Mouse (Mus musculus) urinary bladder, adult 2 months (tissue): ENCODE data around the gene Serinc5. TPM values are rescaled to one million over a fixed set of nuclear protein-coding genes. Genes with fewer than 3 reads are reported as not detected.
A peak's percentile ranks its signal among the peaks of the same experiment; 100 is the strongest.

Experiments used
- DNase-seq: peaks from one replicate; pipeline ENCODE4 v3.0.0; 2022; ENCODE audit warnings: low spot score
- polyA plus RNA-seq: library from polyadenylated mRNA; depleted of rRNA; stranded (reverse); fragments of >200 nt; gene quantifications from 2 replicates; pipeline ENCODE4 v1.2.3, GENCODE M21; 2012

Serinc5 gene
- polyA plus RNA-seq, 1 experiment: 44.6 TPM

DNA sequence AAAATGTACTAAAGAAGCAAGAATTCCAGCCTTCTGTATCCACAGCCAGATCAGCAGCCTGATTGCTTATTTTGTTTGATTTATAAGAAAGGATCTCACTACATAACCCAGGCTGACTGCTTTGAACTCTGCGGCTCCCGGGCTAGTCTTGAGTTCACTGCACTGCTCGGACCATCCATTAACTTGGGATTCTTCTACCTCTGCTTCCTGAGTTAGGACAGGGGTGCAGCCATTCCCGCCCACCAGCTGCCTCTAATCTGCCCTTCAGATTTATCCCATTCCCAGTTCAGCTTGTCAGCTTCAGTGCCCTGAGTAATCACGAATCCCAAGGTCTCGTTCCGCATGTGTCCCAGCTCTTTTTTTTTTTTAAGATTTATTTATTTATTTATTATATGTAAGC, 93.3 kb downstream of the Serinc5 start:
- no peak for DNase-seq

DNA sequence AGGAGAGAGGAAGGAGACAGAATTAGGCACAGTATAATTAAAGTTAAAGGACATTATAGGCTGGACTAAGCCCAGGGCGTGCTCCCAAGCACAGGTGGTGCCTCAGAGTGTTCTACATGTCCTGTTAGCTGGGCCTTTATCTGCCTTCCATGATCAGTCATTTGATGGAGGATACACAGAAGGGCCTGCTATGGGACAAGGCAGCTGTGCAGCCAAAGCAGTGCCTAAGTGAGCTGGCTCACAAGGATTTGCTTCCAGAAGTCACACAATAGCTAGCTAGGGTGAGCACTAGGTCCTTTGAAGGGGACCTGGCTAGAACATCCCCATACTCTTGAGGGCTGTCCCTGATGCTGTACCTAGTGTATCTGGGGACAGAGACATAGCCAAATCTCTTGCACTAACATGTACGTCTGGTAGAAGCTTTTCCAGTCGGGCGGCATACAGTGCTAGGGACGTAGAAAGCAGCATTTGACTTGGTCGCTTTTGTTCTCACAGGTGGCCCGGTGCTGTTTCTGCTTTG, 94.2 kb downstream of the Serinc5 start:
- no peak for DNase-seq

DNA sequence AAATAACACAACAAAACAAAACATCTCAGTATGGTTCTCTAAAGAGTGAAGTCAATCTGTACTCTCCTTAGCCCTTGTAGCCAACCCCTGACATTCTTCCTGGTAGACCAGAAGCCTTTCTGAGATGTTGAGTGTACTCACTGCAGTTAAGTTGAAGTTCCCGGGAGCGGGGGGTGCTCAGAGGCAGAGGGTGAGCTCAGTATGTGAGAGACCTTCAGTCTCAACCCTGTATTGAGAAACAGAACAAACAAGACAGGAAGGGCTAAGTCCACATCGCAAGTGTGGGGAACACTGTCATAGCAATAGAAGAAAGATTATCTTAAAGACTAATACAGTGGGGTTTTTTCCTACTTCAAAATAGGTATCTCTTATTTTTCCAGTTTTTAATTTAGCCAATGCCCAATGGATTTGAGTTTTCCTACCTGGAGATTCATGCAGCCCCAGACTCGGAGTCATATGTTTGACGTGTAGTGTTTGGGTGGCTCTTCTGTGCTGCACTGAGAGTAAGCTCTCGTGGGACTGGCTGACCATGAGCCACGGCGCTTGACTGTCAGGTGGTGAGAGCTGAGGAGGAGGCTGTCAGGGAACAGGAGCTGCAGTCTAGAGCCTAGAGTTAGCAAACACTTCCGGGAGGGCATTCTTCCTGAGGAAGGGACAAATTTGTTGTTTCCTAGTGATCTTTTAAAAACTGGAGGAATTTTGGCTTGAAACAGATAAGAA, 95.6 kb downstream of the Serinc5 start:
- DNase-seq: no peak

DNA sequence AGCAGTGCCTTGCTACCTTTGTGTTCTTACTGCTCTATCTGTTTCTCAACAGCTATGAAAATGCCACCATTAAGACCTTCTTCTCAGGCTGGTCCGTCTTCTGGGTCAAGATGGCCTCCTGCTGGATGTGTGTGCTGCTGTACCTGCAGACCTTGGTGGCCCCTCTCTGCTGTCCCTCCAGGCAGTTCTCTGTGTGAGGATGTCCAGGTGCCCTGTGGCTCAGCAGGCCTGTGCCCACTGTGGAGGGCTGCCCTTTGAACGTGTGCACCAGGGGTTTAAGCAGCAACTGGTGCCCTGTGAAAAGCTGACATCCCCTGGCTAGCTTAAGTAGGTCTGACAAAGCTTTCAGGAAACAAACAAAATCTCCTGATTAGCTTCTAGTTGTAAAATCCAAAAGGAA, 97.0 kb downstream of the Serinc5 start:
- no peak for DNase-seq

DNA sequence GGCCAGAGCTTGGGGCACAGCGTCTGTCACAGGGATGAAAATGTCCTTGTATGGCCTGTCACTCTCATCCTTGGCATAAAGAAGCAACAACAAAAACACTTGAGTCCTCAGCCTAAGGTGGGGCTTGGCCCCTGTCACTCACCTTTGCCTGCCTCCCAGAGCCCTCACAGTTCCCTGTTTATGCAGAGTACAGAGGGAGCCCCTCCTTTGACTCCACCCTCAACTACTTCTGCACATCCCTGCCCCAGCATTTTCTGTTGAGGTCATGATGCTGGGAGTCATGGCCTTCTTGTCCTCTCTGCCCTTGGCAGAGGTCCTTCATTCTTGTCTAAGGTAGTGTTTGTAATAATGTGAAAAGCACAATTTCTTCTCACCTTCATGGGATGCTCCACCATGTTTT, 97.6 kb downstream of the Serinc5 start:
- no peak for DNase-seq

DNA sequence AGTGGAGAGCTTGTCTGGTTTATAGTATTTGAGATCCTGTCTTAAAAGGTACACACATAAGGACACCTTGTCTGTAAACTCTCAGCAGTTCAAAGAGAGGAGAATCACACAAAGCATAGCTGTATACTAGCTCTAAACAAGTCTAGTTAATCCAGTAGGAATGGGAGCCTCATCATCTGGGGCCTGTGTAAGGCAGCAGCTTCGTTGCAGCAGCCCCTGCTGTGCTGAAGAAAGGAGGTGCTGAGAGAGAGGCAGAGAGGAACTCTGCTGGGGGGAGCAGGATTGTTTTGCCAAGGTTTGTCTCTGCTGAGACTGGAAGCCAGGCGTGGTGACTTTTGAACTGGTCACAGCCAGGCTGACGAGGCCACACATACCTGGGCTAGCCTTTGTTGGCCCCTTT, 98.6 kb downstream of the Serinc5 start:
- no peak for DNase-seq

DNA sequence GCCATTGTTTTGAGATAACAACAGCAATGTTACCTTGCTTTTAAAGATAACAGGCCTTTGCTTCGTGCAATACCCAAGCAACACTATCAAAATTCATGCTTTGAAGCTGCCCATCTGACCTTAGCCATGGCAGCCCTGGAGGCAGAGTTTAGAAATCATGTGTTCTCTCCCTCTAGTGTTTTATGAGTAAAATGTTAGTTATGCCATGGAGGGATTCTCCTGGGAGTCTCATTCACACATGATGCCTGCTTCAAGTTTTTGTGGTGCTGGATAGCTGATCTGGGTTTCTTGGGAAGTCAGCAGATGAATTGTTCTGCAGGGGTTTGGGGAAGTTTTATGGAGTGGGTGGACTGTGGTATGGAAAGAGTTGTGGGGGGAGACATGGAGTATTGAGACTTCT, 99.5 kb downstream of the Serinc5 start:
- DNase-seq: no peak

DNA sequence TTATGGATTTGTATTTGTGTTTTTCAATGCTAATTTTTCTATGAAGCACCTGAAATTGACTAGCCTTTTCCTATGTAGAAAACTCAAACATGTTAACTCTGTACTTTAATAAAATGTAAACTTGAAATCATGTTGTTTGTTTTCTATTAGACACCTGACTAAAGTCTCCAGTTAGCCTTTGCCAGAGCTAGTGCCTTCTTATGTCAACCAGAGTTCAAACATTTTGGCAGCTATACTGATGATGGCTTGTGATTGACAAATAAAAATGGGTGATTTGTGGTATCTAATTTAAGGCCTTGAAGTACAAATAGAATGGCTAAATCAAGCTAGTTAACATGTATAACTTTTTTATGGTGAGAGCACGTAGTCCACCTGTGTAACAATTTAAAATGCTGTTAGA, 100.9 kb downstream of the Serinc5 start:
- no peak for DNase-seq

DNA sequence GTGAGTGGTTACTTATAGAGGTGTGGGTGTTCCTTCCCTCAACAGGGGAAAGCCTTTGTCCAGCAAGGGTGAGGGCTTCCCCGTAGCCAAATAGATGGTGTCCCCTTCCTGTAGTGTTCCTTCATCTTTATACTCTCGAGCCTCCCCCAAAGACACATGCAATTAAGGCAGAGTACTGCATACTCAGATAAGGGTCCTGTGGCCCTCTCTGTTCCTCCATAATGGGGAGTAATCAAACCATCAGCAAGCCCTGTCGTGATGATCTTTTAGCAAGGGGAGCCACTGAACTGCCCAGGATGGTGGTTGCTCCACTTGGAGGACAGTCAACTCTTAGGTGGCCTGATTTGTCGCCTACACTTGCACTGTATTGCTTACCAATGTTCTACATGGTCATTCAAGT, 101.7 kb downstream of the Serinc5 start:
- DNase-seq: no peak

DNA sequence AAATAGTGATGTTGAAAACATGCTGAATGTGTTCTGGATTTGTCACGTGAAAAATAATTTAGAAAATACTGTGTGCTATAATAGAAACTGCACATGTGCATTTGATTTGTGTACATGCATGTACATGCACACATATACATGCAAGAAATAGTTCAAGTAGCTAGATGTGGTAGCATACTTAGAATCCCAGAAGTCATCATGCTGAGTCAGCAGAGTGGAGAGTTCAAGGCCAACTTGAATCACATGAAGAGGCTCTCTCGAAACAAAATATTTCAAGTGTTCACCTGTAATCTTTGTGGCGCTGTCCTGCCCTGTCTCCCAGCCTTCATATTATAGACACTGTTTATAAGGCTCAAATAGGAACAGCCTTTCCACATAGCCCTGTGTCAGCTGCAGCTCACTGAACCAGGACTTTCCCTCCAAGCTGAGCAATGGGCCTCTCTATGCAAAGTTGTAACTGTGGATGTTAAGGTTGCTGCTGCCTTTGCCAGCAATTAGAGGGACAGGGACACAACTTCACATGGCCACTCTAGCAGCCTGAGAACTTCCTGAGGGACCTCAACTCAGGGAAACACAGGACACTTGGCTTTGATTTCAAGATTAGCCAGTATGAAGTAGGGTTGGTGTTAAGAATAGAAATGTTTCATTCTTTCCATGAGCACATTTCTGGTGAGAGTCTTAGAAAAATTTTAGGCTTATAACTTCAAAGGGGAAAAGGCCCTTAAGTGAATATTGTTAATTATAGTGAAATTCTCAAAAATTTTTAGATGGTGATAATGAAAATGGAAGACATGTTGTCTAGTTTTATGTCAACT, 107.2 kb downstream of the Serinc5 start:
- no peak for DNase-seq

DNA sequence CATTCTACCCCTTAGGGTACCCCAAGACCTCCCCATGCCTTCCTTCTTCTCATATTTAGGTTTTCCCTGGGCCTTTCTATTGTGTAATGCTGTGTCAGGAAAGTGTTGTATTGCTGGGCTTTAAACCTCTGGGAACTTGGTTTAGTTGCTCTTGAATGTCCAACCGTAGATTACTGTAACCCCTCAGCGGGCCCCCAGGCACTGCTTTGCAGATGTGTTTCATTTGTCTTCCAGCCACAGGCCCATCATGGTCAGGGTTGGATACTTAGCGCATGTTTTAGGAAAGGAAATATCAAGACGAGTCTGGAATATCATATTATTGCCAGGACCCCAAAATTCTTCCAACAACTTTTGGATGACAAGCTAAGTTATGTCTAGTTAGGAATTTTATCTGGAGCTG, 110.1 kb downstream of the Serinc5 start:
- no peak for DNase-seq

DNA sequence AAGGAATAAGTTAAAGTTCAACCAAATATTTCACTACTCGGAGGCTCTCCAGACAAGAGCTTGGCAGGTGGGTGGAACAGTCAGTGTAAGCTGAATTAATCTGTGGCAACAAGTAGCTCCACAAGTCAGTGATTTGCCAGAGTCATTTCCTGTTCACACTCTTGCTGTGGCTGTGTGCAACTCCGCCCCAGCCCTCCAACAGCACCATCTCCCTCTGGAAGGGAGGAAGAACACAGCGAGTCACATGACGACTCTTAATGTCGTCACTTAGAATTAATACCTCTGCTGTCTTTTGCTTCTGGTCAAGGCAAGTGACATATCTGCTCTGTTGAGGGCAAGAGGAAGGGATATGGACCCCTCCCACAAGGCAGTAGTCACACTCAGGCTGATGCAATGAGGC, 111.5 kb downstream of the Serinc5 start:
- no peak for DNase-seq

DNA sequence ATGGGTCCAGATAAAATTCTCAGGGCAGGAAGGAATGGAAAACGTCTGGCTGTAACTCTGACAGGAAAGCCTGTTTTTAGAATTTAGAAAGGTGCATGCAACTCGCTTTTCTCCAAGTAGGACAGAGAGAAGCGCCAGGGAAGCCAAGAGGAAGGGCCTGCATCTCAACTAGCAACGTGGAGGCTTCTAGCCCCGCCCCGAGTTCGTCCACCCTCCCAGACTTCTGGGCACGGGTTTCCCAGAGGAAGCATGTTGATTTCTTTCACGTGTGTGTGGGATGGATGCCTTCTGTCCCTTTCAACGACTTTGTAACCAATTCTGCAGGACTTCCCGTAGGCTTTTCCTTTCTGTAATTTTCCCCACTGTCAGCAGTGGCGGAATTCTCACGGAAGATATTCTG, 118.9 kb downstream of the Serinc5 start:
- DNase-seq: no peak

DNA sequence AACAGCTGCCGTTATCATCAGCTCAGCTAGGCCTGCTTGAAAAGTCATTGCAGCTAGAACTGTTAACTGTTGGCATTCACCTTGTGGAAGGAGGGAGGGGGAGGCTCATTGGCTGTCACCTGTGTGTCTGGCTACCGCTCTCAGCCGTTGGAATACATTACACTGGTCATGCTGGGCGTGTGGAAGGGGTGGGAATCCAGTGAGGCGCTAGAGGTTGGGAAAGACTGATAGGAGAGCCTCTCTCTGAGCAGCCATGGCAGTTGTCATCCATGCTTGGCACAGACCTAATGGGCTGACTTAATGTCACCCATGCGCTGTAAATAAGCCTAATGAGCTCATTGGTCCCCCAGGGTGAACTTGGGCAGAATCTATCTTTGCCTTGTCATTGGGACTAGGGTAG, 120.9 kb downstream of the Serinc5 start:
- DNase-seq: no peak

DNA sequence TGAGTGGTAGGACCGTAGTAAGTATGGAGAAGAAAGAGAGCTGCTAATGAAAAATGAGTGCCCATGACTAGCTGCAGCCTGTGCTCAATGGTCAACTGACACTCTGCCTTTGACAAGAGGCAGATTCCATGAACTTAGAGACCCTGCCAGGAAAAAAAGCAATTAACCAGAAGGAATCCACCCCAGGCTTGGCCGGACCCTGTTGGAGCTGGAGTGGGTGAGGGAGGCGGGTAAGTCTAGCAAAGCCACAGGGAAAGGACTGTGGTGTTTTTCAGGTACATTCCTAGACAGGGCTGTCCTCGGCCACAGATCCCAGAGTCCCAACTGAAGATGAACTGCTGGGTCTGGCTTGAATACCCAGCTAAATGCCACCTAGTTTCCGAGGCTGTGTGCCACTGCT, 121.9 kb downstream of the Serinc5 start:
- no peak for DNase-seq

DNA sequence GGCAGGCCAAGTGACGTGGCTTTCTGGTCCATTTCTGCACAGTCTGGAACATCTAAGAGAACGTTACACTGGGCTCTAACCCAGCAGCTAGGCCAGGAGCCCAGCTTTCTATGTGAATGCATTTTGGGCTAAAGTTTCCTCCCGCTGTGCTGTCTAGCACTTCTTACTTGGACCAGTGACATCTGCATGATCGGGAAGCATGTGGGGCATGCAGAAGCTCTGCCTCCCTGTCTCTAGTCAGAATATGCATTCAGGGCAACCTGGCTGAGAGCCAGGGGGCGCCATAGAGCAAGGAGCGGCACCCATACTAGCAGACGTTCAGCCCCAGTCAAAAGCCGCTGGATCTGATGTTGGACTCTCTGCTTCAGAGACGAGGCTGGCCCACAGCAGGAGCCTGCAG, 122.4 kb downstream of the Serinc5 start:
- peak; percentile 35 for DNase-seq

DNA sequence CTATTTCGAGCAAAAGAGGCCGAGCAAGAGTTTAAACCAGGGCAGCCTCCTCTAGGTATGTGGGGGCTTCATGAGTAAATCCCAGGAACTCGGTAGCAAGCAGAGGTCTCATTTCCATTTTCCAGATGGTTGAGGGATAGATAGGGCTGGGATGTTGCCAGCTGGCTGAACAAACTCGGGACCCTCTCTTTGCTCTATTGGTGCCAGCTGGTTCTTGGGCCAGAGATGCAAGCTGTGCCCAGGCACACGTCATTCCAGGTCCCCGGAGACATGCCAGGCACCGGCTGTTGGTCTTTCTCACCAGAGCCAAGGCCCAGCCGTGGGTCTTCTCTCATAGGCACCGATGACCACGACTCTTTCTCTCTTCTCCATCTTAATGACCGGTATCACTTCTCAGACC, 122.8 kb downstream of the Serinc5 start:
- DNase-seq: no peak

DNA sequence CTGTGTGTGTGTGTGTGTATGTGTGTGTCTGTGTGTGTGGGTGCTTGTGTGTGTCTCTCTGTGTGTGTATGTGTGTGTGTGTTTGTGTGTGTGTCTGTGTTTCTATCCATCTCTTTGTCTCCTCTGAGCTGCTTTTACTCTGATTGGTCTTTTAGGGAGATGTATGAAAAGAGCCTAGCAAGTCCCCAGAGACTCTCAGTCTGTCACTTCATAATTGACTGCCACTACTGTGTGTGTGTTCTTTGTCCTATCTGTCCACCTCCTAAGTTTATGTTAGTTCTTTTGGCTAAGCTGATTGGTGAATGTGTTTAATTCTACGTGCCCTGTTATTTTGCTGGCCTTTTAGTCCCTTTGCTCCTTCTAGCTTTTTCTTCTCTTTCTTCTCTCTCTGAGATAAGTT, 124.8 kb downstream of the Serinc5 start:
- DNase-seq: no peak

DNA sequence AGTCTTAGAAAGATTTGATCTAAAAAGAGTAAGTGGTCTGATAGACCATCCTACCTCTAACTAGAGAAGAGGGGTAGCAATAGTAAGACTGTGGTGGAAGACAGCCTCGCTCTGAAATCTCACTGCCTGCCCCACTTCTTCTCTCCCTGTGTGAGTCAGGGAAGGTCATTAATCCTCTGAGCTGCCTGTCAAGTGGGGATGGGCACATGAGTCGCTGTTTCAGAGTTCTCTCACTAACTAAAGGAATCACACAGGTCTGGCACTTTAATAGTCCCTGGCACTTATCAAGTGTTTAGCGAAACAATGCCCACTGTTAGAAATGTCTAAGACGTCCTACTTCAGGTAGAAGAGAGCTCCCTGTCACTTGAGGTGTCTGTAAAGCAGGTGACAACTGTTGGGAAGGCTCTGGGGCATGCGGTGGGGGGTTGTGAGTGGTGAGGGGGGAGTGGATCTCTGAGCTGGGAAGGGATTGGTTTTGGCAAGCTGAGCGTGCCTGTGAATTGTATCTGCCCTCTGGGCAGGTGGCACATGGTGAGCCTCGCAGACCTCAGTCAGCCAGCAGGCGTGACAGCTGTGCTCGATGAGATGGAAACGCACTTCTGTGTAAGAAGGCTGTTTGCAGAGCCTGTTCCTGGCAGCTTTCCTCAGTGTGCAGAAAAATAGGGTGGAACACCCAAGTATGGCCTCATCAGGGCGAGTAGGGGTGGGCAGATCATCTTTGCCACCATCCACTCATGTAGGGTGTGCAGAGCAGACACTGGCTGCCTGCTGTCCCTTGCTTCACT, 125.8 kb downstream of the Serinc5 start:
- DNase-seq: no peak

DNA sequence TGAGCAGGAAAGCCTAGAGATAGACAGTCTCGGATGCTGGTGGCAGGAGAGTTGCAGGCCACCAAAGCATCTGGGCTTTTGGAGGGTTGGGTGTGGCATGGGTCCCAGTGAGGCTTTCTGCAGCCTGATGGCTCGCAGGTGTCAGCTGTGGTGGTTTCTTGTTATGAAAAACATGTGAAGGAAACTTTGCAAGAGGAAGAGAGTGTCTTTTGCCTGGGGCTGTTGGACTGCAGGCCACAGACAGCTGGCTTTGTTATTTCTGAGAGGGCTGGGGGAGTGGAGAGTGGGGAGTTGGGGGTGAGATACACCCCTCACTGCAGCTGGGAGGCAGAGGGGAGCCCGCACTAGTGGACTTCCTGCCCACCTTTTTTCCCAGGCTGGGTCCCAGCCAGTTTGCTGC, 127.9 kb downstream of the Serinc5 start:
- DNase-seq: no peak

DNA sequence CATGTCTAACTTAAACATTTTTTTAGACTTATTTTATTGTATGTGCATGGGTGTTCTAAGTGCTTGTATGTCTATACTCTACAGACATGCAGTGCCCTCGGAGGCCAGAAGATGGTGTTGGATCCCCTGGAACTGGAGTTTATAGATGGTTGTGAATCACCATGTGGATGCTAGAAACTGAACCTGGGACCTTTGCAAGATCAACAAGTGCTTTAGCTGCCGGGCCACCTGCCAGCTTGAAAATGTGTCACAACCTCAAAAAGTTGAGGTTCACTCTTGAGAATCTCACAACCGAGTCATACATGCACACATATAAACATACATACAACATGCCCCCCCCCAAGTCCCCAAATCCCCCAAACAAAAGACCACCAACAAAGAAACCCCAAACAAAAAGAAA, 129.0 kb downstream of the Serinc5 start:
- DNase-seq: no peak

DNA sequence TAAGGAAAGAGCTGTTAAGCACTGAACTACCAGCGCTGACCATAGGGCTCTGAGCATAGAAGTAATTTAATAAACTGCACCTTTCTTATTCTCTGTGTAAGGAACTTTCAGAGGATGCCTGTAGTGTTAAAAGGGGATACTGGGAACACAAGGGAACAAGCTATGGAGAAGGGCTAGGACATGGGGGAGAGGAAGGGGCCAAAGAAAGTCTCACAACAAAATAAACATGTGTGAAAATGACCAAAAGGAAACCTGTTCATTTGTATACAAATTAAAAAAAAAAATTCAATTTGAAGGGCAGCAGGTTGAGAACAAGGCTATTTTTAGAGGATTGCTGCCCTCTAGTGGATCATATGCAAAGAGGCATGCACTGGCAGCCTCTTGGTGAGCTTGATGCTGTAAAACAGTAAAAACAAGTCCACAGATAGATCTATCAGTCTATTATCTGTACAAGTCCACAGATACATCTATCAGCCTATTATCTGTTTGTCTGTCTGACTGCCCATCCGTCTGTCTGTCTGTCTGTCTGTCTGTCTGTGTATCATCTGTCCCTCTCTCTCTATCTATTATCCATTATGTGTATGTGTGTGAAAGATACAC, 129.9 kb downstream of the Serinc5 start:
- DNase-seq: no peak
